Mouse (Mus musculus): ENCODE measurements around the gene Smad3. TPM values are rescaled to one million over a fixed set of nuclear protein-coding genes. Genes with fewer than 3 reads are reported as not detected.

Smad3 gene
- 11.6 and 14.8 TPM in 2 replicates for polyA plus RNA-seq (2015; fragmentation: Nextera tagmentation; extraction: Ambion mirVana)

GRCm38 (mm10) chr9:63757865-63758440 lies at the start of gene Smad3:
Gene Smad3, minus strand, starts transcription at chr9:63757994.
- Histone ChIP-seq H3K9ac (peak within 1 kb of the TSS; percentile 93), H3K4me3 (peak within 1 kb of the TSS; percentile 89), H3K27me3 (no peaks in the 10 kb centered on the region), H3K27ac (peak within 1 kb of the TSS; percentile 98), H3K4me1 (replicated peaks) (peaks cover 49% of the 10 kb centered on the region), H3K36me3 (no peaks in the 10 kb centered on the region), H3K9me3 (replicated peaks) (no peaks in the 10 kb centered on the region), H3K4me2 (peak within 1 kb of the TSS; percentile 76)
- ATAC-seq (replicated peaks; ENCODE audit: insufficient number of reproducible peaks, insufficient read depth, low FRiP score, low read depth) = peak; percentile 92
- WGBS = under 1% methylated on average over 59 of the region's 59 CpGs

- WGBS = 52% methylated on average over 3 of the region's 3 CpGs
- Histone ChIP-seq H3K9me3 (replicated peaks) (no peaks in the 10 kb centered on the region), H3K27me3 (no peaks in the 10 kb centered on the region), H3K4me3 (no peak overlapping the region), H3K27ac (no peak overlapping the region), H3K9ac (no peak overlapping the region), H3K4me2 (no peak overlapping the region), H3K4me1 (replicated peaks) (peaks cover 8% of the 10 kb centered on the region), H3K36me3 (no peaks in the 10 kb centered on the region)
- ATAC-seq (replicated peaks; ENCODE audit: insufficient number of reproducible peaks, insufficient read depth, low FRiP score, low read depth) = no peak
Measured at GRCm38 (mm10) chr9:63804847-63805246, 47.1 kb upstream of the Smad3 start.

GRCm38 (mm10) chr9:63803181-63803591 lies 45.4 kb upstream of the Smad3 start:
- Histone ChIP-seq H3K27ac (no peak overlapping the region), H3K4me2 (no peak overlapping the region), H3K4me3 (no peak overlapping the region), H3K9ac (no peak overlapping the region), H3K4me1 (replicated peaks) (peaks cover 8% of the 10 kb centered on the region), H3K36me3 (no peaks in the 10 kb centered on the region), H3K27me3 (no peaks in the 10 kb centered on the region), H3K9me3 (replicated peaks) (no peaks in the 10 kb centered on the region)
- ATAC-seq (replicated peaks; ENCODE audit: insufficient number of reproducible peaks, insufficient read depth, low FRiP score, low read depth) = peak; percentile 60
- whole genome bisulfite sequencing = 11% methylated on average over 8 of the region's 8 CpGs

- 80% methylated on average over 7 of the region's 7 CpGs for WGBS
- H3K4me3 ChIP-seq = no peak overlapping the region
- ATAC-seq (replicated peaks; ENCODE audit: insufficient number of reproducible peaks, insufficient read depth, low FRiP score, low read depth) = no peak
- H3K27ac ChIP-seq = no peak overlapping the region
- H3K4me2 ChIP-seq = no peak overlapping the region
- H3K4me1 ChIP-seq (replicated peaks) = peaks cover 8% of the 10 kb centered on the region
- H3K9me3 ChIP-seq (replicated peaks) = no peaks in the 10 kb centered on the region
- no peaks in the 10 kb centered on the region for H3K27me3 ChIP-seq
- H3K9ac ChIP-seq = no peak overlapping the region
- no peaks in the 10 kb centered on the region for H3K36me3 ChIP-seq
Measured at GRCm38 (mm10) chr9:63802504-63802903, 44.7 kb upstream of the Smad3 start.

GRCm38 (mm10) chr9:63802080-63802479 lies 44.3 kb upstream of the Smad3 start:
- Histone ChIP-seq H3K4me1 (replicated peaks) (peaks cover 8% of the 10 kb centered on the region), H3K9me3 (replicated peaks) (no peaks in the 10 kb centered on the region), H3K9ac (no peak overlapping the region), H3K4me3 (no peak overlapping the region), H3K36me3 (no peaks in the 10 kb centered on the region), H3K27ac (no peak overlapping the region), H3K4me2 (no peak overlapping the region), H3K27me3 (no peaks in the 10 kb centered on the region)
- ATAC-seq (replicated peaks; ENCODE audit: insufficient number of reproducible peaks, insufficient read depth, low FRiP score, low read depth) = no peak
- WGBS = 65% methylated on average over 5 of the region's 5 CpGs

GRCm38 (mm10) chr9:63796429-63796828 lies 38.6 kb upstream of the Smad3 start:
- no peaks in the 10 kb centered on the region for H3K27me3 ChIP-seq
- no peaks in the 10 kb centered on the region for H3K9me3 ChIP-seq (replicated peaks)
- no peak overlapping the region for H3K4me2 ChIP-seq
- H3K4me3 ChIP-seq = no peak overlapping the region
- H3K36me3 ChIP-seq = no peaks in the 10 kb centered on the region
- no peak overlapping the region for H3K9ac ChIP-seq
- no peak for ATAC-seq (replicated peaks; ENCODE audit: insufficient number of reproducible peaks, insufficient read depth, low FRiP score, low read depth)
- WGBS = 63% methylated on average over 3 of the region's 3 CpGs
- peaks cover 25% of the 10 kb centered on the region for H3K4me1 ChIP-seq (replicated peaks)
- H3K27ac ChIP-seq = no peak overlapping the region

GRCm38 (mm10) chr9:63793731-63794495 lies 36.1 kb upstream of the Smad3 start:
- Histone ChIP-seq H3K4me2 (no peak overlapping the region), H3K4me1 (replicated peaks) (peaks cover 38% of the 10 kb centered on the region), H3K9ac (no peak overlapping the region), H3K27ac (no peak overlapping the region), H3K9me3 (replicated peaks) (no peaks in the 10 kb centered on the region), H3K4me3 (no peak overlapping the region), H3K36me3 (no peaks in the 10 kb centered on the region), H3K27me3 (no peaks in the 10 kb centered on the region)
- ATAC-seq (replicated peaks; ENCODE audit: insufficient number of reproducible peaks, insufficient read depth, low FRiP score, low read depth) = peak; percentile 78
- WGBS = 26% methylated on average over 10 of the region's 10 CpGs

GRCm38 (mm10) chr9:63791716-63792115 lies 33.9 kb upstream of the Smad3 start:
- Histone ChIP-seq H3K27ac (peak overlapping the region; percentile 12; the same call in 1 of the 2 replicates), H3K36me3 (no peaks in the 10 kb centered on the region), H3K4me1 (replicated peaks) (peaks cover 41% of the 10 kb centered on the region), H3K27me3 (no peaks in the 10 kb centered on the region), H3K4me2 (no peak overlapping the region), H3K9ac (no peak overlapping the region), H3K9me3 (replicated peaks) (no peaks in the 10 kb centered on the region), H3K4me3 (no peak overlapping the region)
- no peak for ATAC-seq (replicated peaks; ENCODE audit: insufficient number of reproducible peaks, insufficient read depth, low FRiP score, low read depth)
- 70% methylated on average over 1 of the region's 1 CpGs for WGBS

- Histone ChIP-seq H3K4me2 (no peak overlapping the region), H3K4me1 (replicated peaks) (peaks cover 41% of the 10 kb centered on the region), H3K27ac (peak overlapping the region; percentile 27; the same call in 1 of the 2 replicates), H3K4me3 (no peak overlapping the region), H3K9ac (no peak overlapping the region), H3K36me3 (no peaks in the 10 kb centered on the region), H3K27me3 (no peaks in the 10 kb centered on the region), H3K9me3 (replicated peaks) (no peaks in the 10 kb centered on the region)
- WGBS = 18% methylated on average over 6 of the region's 6 CpGs
- 0 out of 2 replicates have a peak, but pooled peaks have one; percentile 19 for ATAC-seq (replicated peaks; ENCODE audit: insufficient number of reproducible peaks, insufficient read depth, low FRiP score, low read depth)
Measured at GRCm38 (mm10) chr9:63791275-63791674, 33.5 kb upstream of the Smad3 start.

- H3K36me3 ChIP-seq = no peaks in the 10 kb centered on the region
- peaks cover 43% of the 10 kb centered on the region for H3K4me1 ChIP-seq (replicated peaks)
- no peak for ATAC-seq (replicated peaks; ENCODE audit: insufficient number of reproducible peaks, insufficient read depth, low FRiP score, low read depth)
- no peak overlapping the region for H3K4me2 ChIP-seq
- no peak overlapping the region for H3K4me3 ChIP-seq
- no peaks in the 10 kb centered on the region for H3K27me3 ChIP-seq
- 90% methylated on average over 4 of the region's 4 CpGs for WGBS
- H3K9me3 ChIP-seq (replicated peaks) = no peaks in the 10 kb centered on the region
- H3K9ac ChIP-seq = no peak overlapping the region
- H3K27ac ChIP-seq = no peak overlapping the region
Measured at GRCm38 (mm10) chr9:63790222-63790621, 32.4 kb upstream of the Smad3 start.

- Histone ChIP-seq H3K4me3 (no peak overlapping the region), H3K36me3 (no peaks in the 10 kb centered on the region), H3K4me1 (replicated peaks) (peaks cover 42% of the 10 kb centered on the region), H3K27ac (no peak overlapping the region), H3K27me3 (no peaks in the 10 kb centered on the region), H3K4me2 (no peak overlapping the region), H3K9ac (no peak overlapping the region), H3K9me3 (replicated peaks) (no peaks in the 10 kb centered on the region)
- 41% methylated on average over 7 of the region's 7 CpGs for WGBS
- ATAC-seq (replicated peaks; ENCODE audit: insufficient number of reproducible peaks, insufficient read depth, low FRiP score, low read depth) = no peak
Measured at GRCm38 (mm10) chr9:63789386-63789785, 31.6 kb upstream of the Smad3 start.

- Histone ChIP-seq H3K9me3 (replicated peaks) (no peaks in the 10 kb centered on the region), H3K4me3 (no peak overlapping the region), H3K4me1 (replicated peaks) (peaks cover 29% of the 10 kb centered on the region), H3K27me3 (no peaks in the 10 kb centered on the region), H3K27ac (no peak overlapping the region), H3K4me2 (no peak overlapping the region), H3K9ac (no peak overlapping the region), H3K36me3 (no peaks in the 10 kb centered on the region)
- WGBS = 52% methylated on average over 3 of the region's 3 CpGs
- ATAC-seq (replicated peaks; ENCODE audit: insufficient number of reproducible peaks, insufficient read depth, low FRiP score, low read depth) = no peak
Measured at GRCm38 (mm10) chr9:63787606-63788005, 29.8 kb upstream of the Smad3 start.
